Mouse (Mus musculus): ENCODE results near the gene Map3k14. TPM values are rescaled to one million over a fixed set of nuclear protein-coding genes. Genes with fewer than 3 reads are reported as not detected.

Gene Map3k14
- total and polyA plus RNA-seq, 2 experiments from 2014 or later, result 1.5 to 6.7 TPM

DNA sequence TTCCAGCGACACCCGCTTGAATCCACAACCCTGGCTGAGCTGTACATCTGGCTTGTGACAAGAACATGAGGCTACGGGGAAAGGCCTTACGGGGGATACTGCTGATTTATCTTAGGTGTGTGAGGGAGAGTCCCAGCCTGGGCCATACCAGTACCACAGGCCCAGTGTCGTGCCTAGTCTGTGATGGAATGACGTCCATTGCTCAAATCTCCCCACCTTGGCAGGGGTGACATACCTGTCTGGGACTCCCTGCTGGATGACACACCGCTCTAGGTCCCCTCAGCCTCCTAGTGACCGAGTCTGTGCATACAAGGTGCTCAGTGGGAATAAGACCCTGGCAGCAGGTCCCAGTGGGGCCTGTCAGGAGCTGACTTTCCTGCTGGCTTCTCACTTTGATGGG is 88.5 kb downstream of the Map3k14 start:
- Histone ChIP-seq H3K4me3 (ENCODE audit: low read length) (no peak overlapping the region), H3K36me3 (ENCODE audit: insufficient read depth, low read length) (no peaks in the 10 kb centered on the region), H3K9ac (replicated peaks; ENCODE audit: low read length) (no peak overlapping the region), H3K27me3 (ENCODE audit: insufficient read depth, low read length) (no peaks in the 10 kb centered on the region), H3K27ac (no peak overlapping the region), H3K9me3 (ENCODE audit: low read length) (no peaks in the 10 kb centered on the region), H3K4me2 (ENCODE audit: low read depth, low read length) (no peak overlapping the region), H3K4me1 (ENCODE audit: insufficient read depth, low read length) (no peaks in the 10 kb centered on the region; the same call in 1 of the 2 replicates)
- DNase-seq (ENCODE audit: low spot score) (no peak), ATAC-seq (no peak)
- TF ChIP-seq CTCF (IDR thresholded peaks at IDR 0.05; ENCODE audit: low read depth), result no peak
- WGBS, result 87% methylated on average over 8 of the region's 8 CpGs

DNA sequence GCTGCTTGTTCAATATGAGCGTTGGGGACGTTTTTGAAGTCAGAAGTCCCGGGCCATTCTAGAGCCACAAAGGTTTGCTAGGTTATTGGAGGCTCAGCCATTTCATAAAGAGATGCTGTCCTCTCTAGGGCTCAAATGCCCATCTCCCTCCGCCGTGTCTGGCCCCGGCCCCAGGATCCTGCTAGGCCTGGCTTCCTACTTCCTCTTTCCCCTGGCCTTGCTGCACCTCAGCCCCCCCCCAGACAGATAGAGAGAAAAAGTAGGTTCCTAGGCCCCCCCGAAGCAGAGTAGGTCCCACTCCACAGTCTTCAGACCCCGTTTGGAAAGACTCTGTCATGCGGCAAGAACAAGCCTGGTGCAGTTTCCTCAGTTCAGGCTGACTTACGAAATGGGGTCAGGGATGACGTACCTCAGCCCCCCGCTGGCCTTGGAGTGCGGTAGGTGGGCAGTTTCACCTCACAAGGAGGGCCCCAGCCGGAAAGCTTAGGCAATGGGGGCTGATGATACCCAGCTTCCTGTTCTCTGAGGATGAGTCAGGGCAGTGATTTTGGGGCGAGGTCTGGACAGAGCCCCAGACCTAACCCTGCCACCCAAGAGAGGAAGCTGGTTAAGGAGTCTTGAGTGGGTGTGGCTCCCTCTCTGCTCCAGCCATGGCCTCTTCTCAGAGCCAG is 89.3 kb downstream of the Map3k14 start:
- TF ChIP-seq CTCF (IDR thresholded peaks at IDR 0.05; ENCODE audit: low read depth), result no peak
- H3K9ac ChIP-seq (replicated peaks; ENCODE audit: low read length), result no peak overlapping the region
- H3K4me2 ChIP-seq (ENCODE audit: low read depth, low read length), result no peak overlapping the region
- ATAC-seq, result no peak
- H3K4me3 ChIP-seq (ENCODE audit: low read length), result no peak overlapping the region
- no peaks in the 10 kb centered on the region; the same call in 1 of the 2 replicates for H3K4me1 ChIP-seq (ENCODE audit: insufficient read depth, low read length)
- H3K9me3 ChIP-seq (ENCODE audit: low read length), result no peaks in the 10 kb centered on the region
- H3K27me3 ChIP-seq (ENCODE audit: insufficient read depth, low read length), result no peaks in the 10 kb centered on the region
- no peak for DNase-seq (ENCODE audit: low spot score)
- 86% methylated on average over 15 of the region's 15 CpGs for WGBS
- H3K36me3 ChIP-seq (ENCODE audit: insufficient read depth, low read length), result no peaks in the 10 kb centered on the region
- no peak overlapping the region for H3K27ac ChIP-seq

DNA sequence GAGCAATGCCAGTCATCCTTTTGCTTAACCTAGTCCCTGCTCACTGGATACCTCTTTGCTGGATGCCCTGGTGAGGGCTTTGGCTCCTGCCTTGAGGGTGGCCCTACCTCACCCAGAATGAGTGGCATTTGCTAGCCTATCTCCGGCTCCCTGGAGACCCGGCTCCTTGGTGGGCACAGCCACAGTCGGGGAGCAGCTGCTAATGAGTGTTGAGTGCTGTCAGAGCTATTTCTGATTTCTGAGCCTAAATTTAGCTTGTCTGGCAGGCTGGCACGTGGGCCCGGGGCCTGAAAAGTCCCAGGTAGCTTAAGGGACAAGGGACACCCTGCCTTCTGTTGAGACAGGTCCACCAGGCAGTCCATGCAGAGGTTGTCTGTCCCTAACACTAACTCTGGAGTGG is 90.1 kb downstream of the Map3k14 start:
- H3K9ac ChIP-seq (replicated peaks; ENCODE audit: low read length), result no peak overlapping the region
- DNase-seq (ENCODE audit: low spot score) (no peak), ATAC-seq (no peak)
- H3K4me3 ChIP-seq (ENCODE audit: low read length), result no peak overlapping the region
- WGBS, result 70% methylated on average over 5 of the region's 5 CpGs
- no peak for TF ChIP-seq CTCF (IDR thresholded peaks at IDR 0.05; ENCODE audit: low read depth)
- no peak overlapping the region for H3K27ac ChIP-seq
- peaks cover 5% of the 10 kb centered on the region; the same call in 1 of the 2 replicates for H3K4me1 ChIP-seq (ENCODE audit: insufficient read depth, low read length)
- no peak overlapping the region for H3K4me2 ChIP-seq (ENCODE audit: low read depth, low read length)
- H3K27me3 ChIP-seq (ENCODE audit: insufficient read depth, low read length), result no peaks in the 10 kb centered on the region
- no peaks in the 10 kb centered on the region for H3K36me3 ChIP-seq (ENCODE audit: insufficient read depth, low read length)
- H3K9me3 ChIP-seq (ENCODE audit: low read length), result no peaks in the 10 kb centered on the region

DNA sequence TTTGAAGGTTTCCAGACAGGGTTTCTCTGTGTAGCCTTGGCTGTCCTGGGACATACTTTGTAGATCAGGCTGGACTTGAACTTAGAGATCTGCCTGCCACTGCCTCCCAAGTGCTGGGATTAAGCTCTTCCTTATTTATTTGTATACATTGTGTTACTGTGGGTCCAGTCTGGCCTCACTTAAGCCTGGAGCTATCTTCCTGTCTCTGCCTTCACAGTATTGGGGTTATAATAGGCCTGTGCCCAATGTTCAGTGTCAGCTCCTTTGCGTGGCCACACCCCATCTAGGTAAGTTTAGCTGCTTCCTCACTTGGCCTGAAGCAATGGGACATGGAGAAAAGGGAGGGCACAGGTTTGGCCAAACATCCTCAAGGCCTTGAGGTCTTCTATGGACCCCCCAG is 90.8 kb downstream of the Map3k14 start:
- WGBS, result 92% methylated on average over 1 of the region's 1 CpGs

DNA sequence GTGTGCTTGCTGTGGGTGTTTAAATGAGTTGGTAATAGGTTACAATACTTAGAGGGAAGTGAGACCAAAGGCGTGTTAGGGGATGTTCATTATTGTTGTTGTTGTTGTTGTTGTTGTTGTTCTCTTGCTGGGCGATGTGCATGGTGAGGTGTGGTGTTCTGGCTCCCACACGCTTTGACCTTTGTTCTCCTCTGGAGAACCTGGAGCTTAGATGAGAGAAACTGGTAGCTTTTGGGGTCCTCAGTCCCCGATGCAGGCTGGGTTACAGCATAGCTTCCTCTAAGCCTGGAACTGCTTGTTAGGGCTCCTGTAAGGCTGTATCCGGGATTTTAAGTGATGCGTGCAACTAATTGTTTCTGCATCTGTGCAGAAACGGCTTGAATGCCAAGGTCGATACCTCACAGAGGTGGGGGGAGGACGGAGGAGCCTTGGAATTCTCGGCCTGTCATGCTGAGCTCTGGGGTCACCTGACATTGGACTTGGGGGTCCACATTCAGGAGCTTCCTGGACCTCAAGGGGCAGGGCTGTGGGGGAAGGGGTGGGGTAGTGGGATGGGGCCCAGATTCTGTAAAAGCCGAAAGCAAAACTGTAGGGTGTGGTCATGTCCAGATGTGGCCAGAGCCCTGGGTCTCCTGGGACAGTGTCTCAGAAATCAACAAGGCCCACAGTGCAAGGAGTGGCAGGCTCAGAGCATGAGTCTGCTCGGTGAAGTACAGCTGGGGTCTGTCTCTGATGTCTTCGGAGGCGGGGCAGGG is 91.4 kb downstream of the Map3k14 start:
- DNase-seq (ENCODE audit: low spot score), result no peak
- Histone ChIP-seq H3K27me3 (ENCODE audit: insufficient read depth, low read length) (no peaks in the 10 kb centered on the region), H3K4me1 (ENCODE audit: insufficient read depth, low read length) (peaks cover 6% of the 10 kb centered on the region; the same call in 1 of the 2 replicates), H3K9me3 (ENCODE audit: low read length) (no peaks in the 10 kb centered on the region), H3K27ac (no peak overlapping the region), H3K36me3 (ENCODE audit: insufficient read depth, low read length) (no peaks in the 10 kb centered on the region), H3K4me2 (ENCODE audit: low read depth, low read length) (no peak overlapping the region), H3K4me3 (ENCODE audit: low read length) (no peak overlapping the region), H3K9ac (replicated peaks; ENCODE audit: low read length) (no peak overlapping the region)
- ATAC-seq, result no peak
- whole genome bisulfite sequencing, result 67% methylated on average over 14 of the region's 14 CpGs
- TF ChIP-seq CTCF (IDR thresholded peaks at IDR 0.05; ENCODE audit: low read depth), result no peak

More for the DNA sequence above, 90.8 kb downstream of the Map3k14 start:
- Histone ChIP-seq H3K9ac (replicated peaks; ENCODE audit: low read length) (no peak overlapping the region), H3K4me1 (ENCODE audit: insufficient read depth, low read length) (peaks cover 6% of the 10 kb centered on the region; the same call in 1 of the 2 replicates), H3K27me3 (ENCODE audit: insufficient read depth, low read length) (no peaks in the 10 kb centered on the region), H3K36me3 (ENCODE audit: insufficient read depth, low read length) (no peaks in the 10 kb centered on the region), H3K4me3 (ENCODE audit: low read length) (no peak overlapping the region), H3K27ac (no peak overlapping the region), H3K9me3 (ENCODE audit: low read length) (no peaks in the 10 kb centered on the region), H3K4me2 (ENCODE audit: low read depth, low read length) (no peak overlapping the region)
- DNase-seq (ENCODE audit: low spot score) (no peak), ATAC-seq (no peak)
- TF ChIP-seq CTCF (IDR thresholded peaks at IDR 0.05; ENCODE audit: low read depth), result no peak

DNA sequence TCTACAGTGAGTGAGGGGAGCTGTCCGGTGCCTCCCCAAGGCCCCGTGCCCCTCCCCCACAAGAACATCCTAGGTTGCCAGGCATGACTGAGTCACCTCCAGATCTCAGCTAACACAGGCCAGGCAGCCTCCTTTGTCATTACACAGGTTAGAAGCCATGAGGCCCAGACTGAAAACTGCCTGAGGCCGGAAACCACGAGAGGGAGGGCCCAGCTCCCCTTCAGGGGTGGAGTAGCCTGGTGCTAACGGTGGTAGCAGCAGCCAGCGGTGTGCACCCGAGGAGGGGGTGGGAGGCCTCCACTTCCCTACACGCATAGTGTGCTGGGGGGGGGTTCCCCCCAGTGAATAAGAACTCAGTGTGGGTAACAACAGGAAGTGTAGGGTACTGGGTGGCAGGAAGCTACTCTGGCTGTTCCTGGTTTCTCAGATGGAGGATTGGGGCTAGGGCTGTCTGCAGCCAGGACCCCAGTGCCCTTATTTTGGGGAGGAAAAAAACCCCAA is 92.3 kb downstream of the Map3k14 start:
- no peak for TF ChIP-seq CTCF (IDR thresholded peaks at IDR 0.05; ENCODE audit: low read depth)
- Histone ChIP-seq H3K4me2 (ENCODE audit: low read depth, low read length) (no peak overlapping the region), H3K9me3 (ENCODE audit: low read length) (no peaks in the 10 kb centered on the region), H3K36me3 (ENCODE audit: insufficient read depth, low read length) (no peaks in the 10 kb centered on the region), H3K4me1 (ENCODE audit: insufficient read depth, low read length) (peaks cover 6% of the 10 kb centered on the region; the same call in 1 of the 2 replicates), H3K27me3 (ENCODE audit: insufficient read depth, low read length) (no peaks in the 10 kb centered on the region), H3K4me3 (ENCODE audit: low read length) (no peak overlapping the region), H3K9ac (replicated peaks; ENCODE audit: low read length) (no peak overlapping the region), H3K27ac (no peak overlapping the region)
- ATAC-seq, result no peak
- no peak for DNase-seq (ENCODE audit: low spot score)
- WGBS, result 56% methylated on average over 8 of the region's 8 CpGs
